Mouse (Mus musculus) midbrain, embryonic 12.5 days (tissue): ENCODE data around the gene Acvr1b. TPM values are rescaled to one million over a fixed set of nuclear protein-coding genes. Genes with fewer than 3 reads are reported as not detected.
A peak's percentile ranks its signal among the peaks of the same experiment; 100 is the strongest.

Experiments
- ATAC-seq: fragments of 200-750 bp; cut with Nextera tagmentation; 2 replicates; pipeline ENCODE4 v1.8.0; 2017; ENCODE audit warnings: low read depth, moderate TSS enrichment, moderate library complexity; ENCODE audit not compliant: low FRiP score
- H3K27ac ChIP-seq: fragments of 300-500 bp; sonication (generic); replicated peaks from 2 replicates; pipeline ENCODE4 v1.5.1; 2016; ENCODE audit warnings: mild to moderate bottlenecking
- H3K27me3 ChIP-seq: fragments of 300-500 bp; sonication (generic); 2 replicates; pipeline ENCODE4 v1.6.1; 2016; ENCODE audit warnings: mild to moderate bottlenecking
- H3K36me3 ChIP-seq: fragments of 300-500 bp; sonication (generic); 2 replicates; pipeline ENCODE4 v1.6.1; 2016
- H3K4me1 ChIP-seq: fragments of 300-500 bp; sonication (generic); 2 replicates; pipeline ENCODE4 v1.6.1; 2016
- H3K4me2 ChIP-seq: fragments of 300-500 bp; sonication (generic); replicated peaks from 2 replicates; pipeline ENCODE4 v1.6.1; 2016; ENCODE audit warnings: mild to moderate bottlenecking, moderate library complexity
- H3K4me3 ChIP-seq: fragments of 300-500 bp; sonication (generic); 2 replicates; pipeline ENCODE4 v1.5.1; 2016; ENCODE audit warnings: mild to moderate bottlenecking
- H3K9ac ChIP-seq: fragments of 300-500 bp; sonication (generic); replicated peaks from 2 replicates; pipeline ENCODE4 v1.6.1; 2016; ENCODE audit warnings: mild to moderate bottlenecking, moderate library complexity
- H3K9me3 ChIP-seq: fragments of 300-500 bp; sonication (generic); 2 replicates; pipeline ENCODE4 v1.6.1; 2016; ENCODE audit warnings: mild to moderate bottlenecking
- WGBS: fragments of 180-500 bp; shearing (Covaris S2); methylation state at CpG from one replicate; pipeline ENCODE4 v1.1.7; 2016; 5-methylcytosine and 5-hydroxymethylcytosine counted together
- polyA plus RNA-seq: library from polyadenylated mRNA; unstranded; fragments of >200 nt; fragmentation: Nextera tagmentation; extraction: Ambion mirVana; gene quantifications from 2 replicates; pipeline ENCODE4 v1.2.1, GENCODE M21; 2016

Gene Acvr1b
- polyA plus RNA-seq, 1 experiment from 2014 or later, result 14.8 TPM

GRCm38 (mm10) chr15:101238885-101239511 is 65.1 kb downstream of the Acvr1b start:
- peaks cover 26% of the 10 kb centered on the region; the same call in 1 of the 2 replicates for H3K4me1 ChIP-seq
- no peaks in the 10 kb centered on the region for H3K9me3 ChIP-seq
- no peaks in the 10 kb centered on the region for H3K36me3 ChIP-seq
- peak; percentile 62 for ATAC-seq
- no peak overlapping the region for H3K27ac ChIP-seq
- whole genome bisulfite sequencing, result 5% methylated on average over 27 of the region's 28 CpGs
- peak overlapping the region; percentile 15; the same call in 1 of the 2 replicates for H3K9ac ChIP-seq
- H3K4me3 ChIP-seq, result peak overlapping the region; percentile 27
- peaks cover 27% of the 10 kb centered on the region for H3K27me3 ChIP-seq
- peak overlapping the region; percentile 50 for H3K4me2 ChIP-seq

GRCm38 (mm10) chr15:101239821-101240220 is 66.0 kb downstream of the Acvr1b start:
- Histone ChIP-seq H3K36me3 (no peaks in the 10 kb centered on the region), H3K27ac (no peak overlapping the region), H3K9ac (no peak overlapping the region), H3K4me1 (peaks cover 26% of the 10 kb centered on the region; the same call in 1 of the 2 replicates), H3K4me2 (no peak overlapping the region), H3K27me3 (peaks cover 27% of the 10 kb centered on the region), H3K4me3 (no peak overlapping the region), H3K9me3 (no peaks in the 10 kb centered on the region)
- no peak for ATAC-seq
- 69% methylated on average over 8 of the region's 8 CpGs for WGBS

- 19% methylated on average over 10 of the region's 10 CpGs for WGBS
- H3K27ac ChIP-seq, result no peak overlapping the region
- ATAC-seq, result peak; percentile 60; the same call in 1 of the 2 replicates
Measured at GRCm38 (mm10) chr15:101240799-101241204, 66.9 kb downstream of the Acvr1b start.

GRCm38 (mm10) chr15:101241236-101241635 is 67.4 kb downstream of the Acvr1b start:
- H3K4me2 ChIP-seq, result 0 out of 2 replicates have a peak overlapping the region, but pooled peaks have one; percentile 33
- no peak overlapping the region for H3K27ac ChIP-seq
- WGBS, result 65% methylated on average over 9 of the region's 9 CpGs
- H3K36me3 ChIP-seq, result no peaks in the 10 kb centered on the region
- ATAC-seq, result no peak
- peaks cover 16% of the 10 kb centered on the region for H3K27me3 ChIP-seq
- no peak overlapping the region for H3K4me3 ChIP-seq
- peaks cover 17% of the 10 kb centered on the region for H3K4me1 ChIP-seq
- H3K9me3 ChIP-seq, result no peaks in the 10 kb centered on the region
- H3K9ac ChIP-seq, result no peak overlapping the region; the same call in 1 of the 2 replicates

More at GRCm38 (mm10) chr15:101240799-101241204, 66.9 kb downstream of the Acvr1b start:
- Histone ChIP-seq H3K36me3 (no peaks in the 10 kb centered on the region), H3K4me1 (peaks cover 19% of the 10 kb centered on the region), H3K9me3 (no peaks in the 10 kb centered on the region), H3K27me3 (peaks cover 20% of the 10 kb centered on the region), H3K9ac (no peak overlapping the region; the same call in 1 of the 2 replicates), H3K4me2 (peak overlapping the region; percentile 33; the same call in 1 of the 2 replicates), H3K4me3 (no peak overlapping the region)

- ATAC-seq, result no peak
- 76% methylated on average over 9 of the region's 9 CpGs for WGBS
Measured at GRCm38 (mm10) chr15:101241853-101242252, 68.0 kb downstream of the Acvr1b start.

GRCm38 (mm10) chr15:101242645-101243044 is 68.8 kb downstream of the Acvr1b start:
- Histone ChIP-seq H3K9ac (no peak overlapping the region), H3K4me1 (peaks cover 26% of the 10 kb centered on the region), H3K27ac (no peak overlapping the region), H3K4me2 (no peak overlapping the region), H3K36me3 (no peaks in the 10 kb centered on the region), H3K4me3 (no peak overlapping the region), H3K9me3 (no peaks in the 10 kb centered on the region), H3K27me3 (peaks cover 20% of the 10 kb centered on the region)
- ATAC-seq, result no peak
- WGBS, result 20% methylated on average over 8 of the region's 8 CpGs

More at GRCm38 (mm10) chr15:101241853-101242252, 68.0 kb downstream of the Acvr1b start:
- H3K36me3 ChIP-seq, result no peaks in the 10 kb centered on the region
- H3K27ac ChIP-seq, result no peak overlapping the region
- H3K4me2 ChIP-seq, result no peak overlapping the region
- H3K9me3 ChIP-seq, result no peaks in the 10 kb centered on the region
- H3K4me1 ChIP-seq, result peaks cover 23% of the 10 kb centered on the region
- no peak overlapping the region for H3K9ac ChIP-seq
- H3K27me3 ChIP-seq, result peaks cover 16% of the 10 kb centered on the region
- H3K4me3 ChIP-seq, result no peak overlapping the region

GRCm38 (mm10) chr15:101244012-101244411 is 70.1 kb downstream of the Acvr1b start:
- Histone ChIP-seq H3K9ac (no peak overlapping the region), H3K4me2 (no peak overlapping the region), H3K27ac (no peak overlapping the region), H3K4me3 (no peak overlapping the region), H3K27me3 (peaks cover 17% of the 10 kb centered on the region), H3K9me3 (no peaks in the 10 kb centered on the region), H3K4me1 (peaks cover 20% of the 10 kb centered on the region), H3K36me3 (no peaks in the 10 kb centered on the region)
- no peak for ATAC-seq
- WGBS, result 64% methylated on average over 3 of the region's 3 CpGs

GRCm38 (mm10) chr15:101246231-101247154 is 72.6 kb downstream of the Acvr1b start:
- H3K4me2 ChIP-seq, result peak overlapping the region; percentile 67
- peak overlapping the region; percentile 50 for H3K9ac ChIP-seq
- peak; percentile 99 for ATAC-seq
- no peaks in the 10 kb centered on the region for H3K9me3 ChIP-seq
- peak overlapping the region; percentile 47 for H3K4me3 ChIP-seq
- H3K27ac ChIP-seq, result peak overlapping the region; percentile 61
- H3K36me3 ChIP-seq, result no peaks in the 10 kb centered on the region
- peaks cover 13% of the 10 kb centered on the region for H3K4me1 ChIP-seq
- 2% methylated on average over 56 of the region's 56 CpGs for WGBS
- H3K27me3 ChIP-seq, result peaks cover 15% of the 10 kb centered on the region; the same call in 1 of the 2 replicates

- no peaks in the 10 kb centered on the region for H3K9me3 ChIP-seq
- no peak for ATAC-seq
- H3K27me3 ChIP-seq, result peaks cover 12% of the 10 kb centered on the region
- peak overlapping the region; percentile 67 for H3K4me2 ChIP-seq
- WGBS, result 75% methylated on average over 1 of the region's 1 CpGs
- H3K4me3 ChIP-seq, result peak overlapping the region; percentile 47; the same call in 1 of the 2 replicates
- no peaks in the 10 kb centered on the region for H3K36me3 ChIP-seq
- no peak overlapping the region for H3K9ac ChIP-seq
- H3K4me1 ChIP-seq, result peaks cover 13% of the 10 kb centered on the region
- H3K27ac ChIP-seq, result no peak overlapping the region
Measured at GRCm38 (mm10) chr15:101247155-101247498, 73.3 kb downstream of the Acvr1b start.

GRCm38 (mm10) chr15:101248029-101248710 is 74.3 kb downstream of the Acvr1b start:
- Histone ChIP-seq H3K27me3 (peaks cover 22% of the 10 kb centered on the region), H3K4me2 (no peak overlapping the region), H3K9ac (no peak overlapping the region), H3K27ac (no peak overlapping the region), H3K9me3 (no peaks in the 10 kb centered on the region), H3K4me1 (peaks cover 13% of the 10 kb centered on the region), H3K4me3 (no peak overlapping the region), H3K36me3 (no peaks in the 10 kb centered on the region)
- ATAC-seq, result no peak
- 54% methylated on average over 5 of the region's 5 CpGs for WGBS

GRCm38 (mm10) chr15:101250220-101250800 is 76.4 kb downstream of the Acvr1b start:
- Histone ChIP-seq H3K27ac (no peak overlapping the region), H3K4me3 (no peak overlapping the region), H3K27me3 (peaks cover 33% of the 10 kb centered on the region), H3K36me3 (no peaks in the 10 kb centered on the region), H3K4me1 (peaks cover 24% of the 10 kb centered on the region), H3K9me3 (no peaks in the 10 kb centered on the region), H3K4me2 (no peak overlapping the region), H3K9ac (no peak overlapping the region)
- no peak for ATAC-seq
- WGBS, result 79% methylated on average over 9 of the region's 9 CpGs
